Mouse (Mus musculus) layer of hippocampus, postnatal 36 days (tissue): ENCODE results near the gene Atf7ip. TPM values are rescaled to one million over a fixed set of nuclear protein-coding genes. Genes with fewer than 3 reads are reported as not detected.

Experiments
- DNase-seq, 2 experiments: peaks; one replicate each; pipeline ENCODE4 v3.0.0; 2022
- total RNA-seq, 2 experiments: library from RNA; stranded (reverse); gene quantifications; 2 replicates each; pipeline ENCODE4 v1.2.3; 2021

Atf7ip gene
- total RNA-seq, 2 experiments from 2014 or later, result 101 to 109 TPM

GRCm38 (mm10) chr6:136650664-136651063 lies 144.7 kb downstream of the Atf7ip start:
- no peak for DNase-seq

DNA sequence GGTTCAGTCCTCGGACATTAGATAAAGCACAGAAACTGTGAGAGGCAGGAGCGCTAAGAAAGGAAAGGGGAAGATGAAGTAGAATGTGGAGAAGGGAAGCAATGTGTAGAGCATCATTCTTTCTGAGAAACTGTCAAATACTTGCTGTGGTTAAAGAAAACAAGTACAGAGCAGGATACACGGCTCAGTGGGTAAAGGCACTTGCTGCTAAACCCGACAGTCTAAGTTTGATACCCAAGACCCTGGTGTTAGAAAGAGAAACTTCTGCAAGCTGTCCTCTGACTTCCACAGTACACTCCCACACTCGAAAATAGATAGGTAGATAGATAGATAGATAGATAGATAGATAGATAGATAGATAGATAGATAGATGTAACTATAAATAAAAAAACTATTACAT lies 147.4 kb downstream of the Atf7ip start:
- DNase-seq, result no peak

DNA sequence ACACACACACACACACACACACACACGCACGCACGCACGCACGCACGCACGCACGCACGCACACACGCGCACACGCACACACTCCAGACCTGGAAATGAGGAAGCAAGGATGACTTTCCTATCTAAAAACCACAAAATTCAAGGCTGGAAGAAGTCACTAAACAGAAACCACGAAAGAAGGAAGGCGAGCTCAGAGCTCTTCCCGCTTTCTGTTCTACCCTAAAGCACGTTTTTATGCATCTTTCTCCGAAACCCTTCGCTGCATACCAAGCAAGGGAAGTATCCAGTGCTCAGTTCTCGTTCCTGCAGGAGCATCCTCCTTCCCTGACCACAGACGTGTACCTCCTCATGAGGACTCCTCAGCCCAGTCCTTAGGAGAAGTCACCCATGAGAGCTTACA lies 148.5 kb downstream of the Atf7ip start:
- DNase-seq, result no peak

DNA sequence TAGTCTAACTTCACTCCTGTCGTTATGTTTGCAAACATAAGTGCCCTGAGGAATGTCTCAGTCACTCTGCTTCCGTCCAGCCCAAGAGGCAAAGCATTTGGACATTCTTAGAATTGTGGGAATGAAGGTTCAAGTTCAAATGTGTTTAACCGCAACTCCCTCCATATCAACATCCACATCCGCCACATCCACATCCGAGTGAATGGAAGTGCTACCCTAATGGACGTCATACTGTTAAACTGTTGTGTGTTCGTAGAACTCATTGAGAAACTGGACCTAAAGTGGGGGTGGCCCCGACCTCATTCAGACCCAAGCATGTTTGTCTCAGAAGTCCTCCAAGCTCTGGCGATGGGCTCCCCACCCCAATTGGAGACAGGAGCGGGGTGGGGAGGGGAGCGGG lies 149.8 kb downstream of the Atf7ip start:
- no peak for DNase-seq

DNA sequence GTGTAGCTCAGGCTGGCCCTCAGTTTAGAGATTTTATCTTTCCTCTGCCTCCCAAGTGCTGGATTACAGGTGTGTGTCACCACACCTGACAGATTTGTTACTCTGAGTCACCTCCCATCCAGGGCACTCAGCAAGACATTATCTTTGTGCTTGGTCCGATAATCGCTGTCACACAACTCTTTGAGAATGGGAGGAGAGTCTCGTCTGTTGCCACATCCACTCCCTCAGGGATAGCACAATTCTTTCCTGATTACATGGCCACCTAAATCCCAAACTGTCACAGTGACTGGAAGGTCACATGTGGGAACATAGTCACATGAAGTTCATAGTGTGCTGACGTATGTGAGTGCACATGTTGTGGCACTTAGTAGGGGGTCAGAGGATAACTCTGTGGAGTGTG lies 152.3 kb downstream of the Atf7ip start:
- DNase-seq, result no peak

- DNase-seq, result no peak
These were observed 153.3 kb downstream of the Atf7ip start for GRCm38 (mm10) chr6:136659226-136659625.

Other genes starting within 250 kb of the Atf7ip start
- gene Gm8994, start 178.6 kb upstream of the Atf7ip start, total RNA-seq, result not detected
- not detected for gene E330021D16Rik, start 90.6 kb upstream of the Atf7ip start, total RNA-seq
- gene Plbd1, start 155.8 kb downstream of the Atf7ip start, total RNA-seq, result under 1 TPM; 0.17 to 0.25 TPM